Mouse (Mus musculus) thymus, postnatal 4 days (tissue): ENCODE data around the gene Tnks2.

Experiments used
- DNase-seq: peaks from one replicate; pipeline ENCODE4 v3.0.0; 2021

Tnks2 gene

GRCm38 (mm10) chr19:36897778-36898177, 63.7 kb downstream of the Tnks2 start:
- peak; percentile 62 for DNase-seq

GRCm38 (mm10) chr19:36903377-36903776, 69.3 kb downstream of the Tnks2 start:
- DNase-seq: no peak

- DNase-seq: peak; percentile 46
Measured at GRCm38 (mm10) chr19:36904211-36905007, 70.4 kb downstream of the Tnks2 start.

GRCm38 (mm10) chr19:36909150-36909549, 75.1 kb downstream of the Tnks2 start:
- no peak for DNase-seq

- DNase-seq: peak; percentile 89
Measured at GRCm38 (mm10) chr19:36909676-36910292, 75.8 kb downstream of the Tnks2 start.

- no peak for DNase-seq
Measured at GRCm38 (mm10) chr19:36910424-36911045, 76.5 kb downstream of the Tnks2 start.

- no peak for DNase-seq
Measured at GRCm38 (mm10) chr19:36913064-36913463, 79.0 kb downstream of the Tnks2 start.

- DNase-seq: no peak
Measured at GRCm38 (mm10) chr19:36916206-36916605, 82.2 kb downstream of the Tnks2 start.

GRCm38 (mm10) chr19:36916876-36917389, 82.9 kb downstream of the Tnks2 start:
- no peak for DNase-seq

GRCm38 (mm10) chr19:36918441-36919301, 84.6 kb downstream of the Tnks2 start:
- DNase-seq: peak; percentile 79

GRCm38 (mm10) chr19:36919466-36919865, 85.4 kb downstream of the Tnks2 start, which contains the start of gene Fgfbp3:
Gene Fgfbp3 (minus strand): TSS chr19:36919615.
- DNase-seq: no peak

GRCm38 (mm10) chr19:36922015-36922414, 88.0 kb downstream of the Tnks2 start:
- no peak for DNase-seq

GRCm38 (mm10) chr19:36922936-36923335, 88.9 kb downstream of the Tnks2 start:
- DNase-seq: no peak

GRCm38 (mm10) chr19:36925671-36926552, 91.9 kb downstream of the Tnks2 start, which contains the start of gene Btaf1:
Gene Btaf1 (plus strand): TSS chr19:36926079.
- peak; percentile 87 for DNase-seq

- no peak for DNase-seq
Measured at GRCm38 (mm10) chr19:36926553-36927236, 92.7 kb downstream of the Tnks2 start.

- no peak for DNase-seq
Measured at GRCm38 (mm10) chr19:36927800-36928361, 93.8 kb downstream of the Tnks2 start.

- no peak for DNase-seq
Measured at GRCm38 (mm10) chr19:36929816-36930215, 95.8 kb downstream of the Tnks2 start.

GRCm38 (mm10) chr19:36932097-36932496, 98.1 kb downstream of the Tnks2 start:
- no peak for DNase-seq

GRCm38 (mm10) chr19:36932613-36933012, 98.6 kb downstream of the Tnks2 start:
- DNase-seq: no peak

GRCm38 (mm10) chr19:36936285-36936684, 102.3 kb downstream of the Tnks2 start:
- DNase-seq: no peak
